Mouse (Mus musculus) bone marrow macrophage, adult 2 months (primary cell): ENCODE measurements around the gene Spocd1.

ENCODE experiments used
- CTCF ChIP-seq: IDR thresholded peaks from 2 replicates; pipeline ENCODE4 v1.5.1; 2012; ENCODE audit warnings: low read depth, mild to moderate bottlenecking, low read length, moderate library complexity
- POLR2A ChIP-seq: IDR thresholded peaks from 2 replicates; pipeline ENCODE4 v1.6.1; 2012; ENCODE audit warnings: mild to moderate bottlenecking, low read depth, low read length, borderline replicate concordance

DNA sequence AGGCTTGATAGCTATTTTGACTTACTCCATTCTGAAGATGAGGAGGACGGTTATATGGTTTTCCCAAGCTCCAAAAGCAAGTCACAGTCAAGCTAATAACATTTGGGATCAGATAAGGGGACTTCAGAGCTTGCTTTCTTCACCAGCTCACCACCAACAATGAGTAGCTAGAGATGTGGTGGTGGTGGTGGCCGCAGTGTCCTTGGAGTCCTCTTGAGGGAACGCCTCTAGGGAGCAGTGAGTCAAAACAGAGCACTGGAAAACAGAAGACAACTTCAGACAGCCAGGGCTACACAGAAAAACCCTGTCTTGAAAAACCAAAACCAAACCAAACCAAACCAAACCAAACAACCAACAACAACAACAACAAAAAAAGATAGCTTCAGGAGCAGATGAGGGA lies 10.1 kb upstream of the Spocd1 start:
- TF ChIP-seq CTCF, result no peak
- TF ChIP-seq POLR2A, result no peak
